Mouse (Mus musculus): ENCODE measurements around the gene Aff1.

DNA sequence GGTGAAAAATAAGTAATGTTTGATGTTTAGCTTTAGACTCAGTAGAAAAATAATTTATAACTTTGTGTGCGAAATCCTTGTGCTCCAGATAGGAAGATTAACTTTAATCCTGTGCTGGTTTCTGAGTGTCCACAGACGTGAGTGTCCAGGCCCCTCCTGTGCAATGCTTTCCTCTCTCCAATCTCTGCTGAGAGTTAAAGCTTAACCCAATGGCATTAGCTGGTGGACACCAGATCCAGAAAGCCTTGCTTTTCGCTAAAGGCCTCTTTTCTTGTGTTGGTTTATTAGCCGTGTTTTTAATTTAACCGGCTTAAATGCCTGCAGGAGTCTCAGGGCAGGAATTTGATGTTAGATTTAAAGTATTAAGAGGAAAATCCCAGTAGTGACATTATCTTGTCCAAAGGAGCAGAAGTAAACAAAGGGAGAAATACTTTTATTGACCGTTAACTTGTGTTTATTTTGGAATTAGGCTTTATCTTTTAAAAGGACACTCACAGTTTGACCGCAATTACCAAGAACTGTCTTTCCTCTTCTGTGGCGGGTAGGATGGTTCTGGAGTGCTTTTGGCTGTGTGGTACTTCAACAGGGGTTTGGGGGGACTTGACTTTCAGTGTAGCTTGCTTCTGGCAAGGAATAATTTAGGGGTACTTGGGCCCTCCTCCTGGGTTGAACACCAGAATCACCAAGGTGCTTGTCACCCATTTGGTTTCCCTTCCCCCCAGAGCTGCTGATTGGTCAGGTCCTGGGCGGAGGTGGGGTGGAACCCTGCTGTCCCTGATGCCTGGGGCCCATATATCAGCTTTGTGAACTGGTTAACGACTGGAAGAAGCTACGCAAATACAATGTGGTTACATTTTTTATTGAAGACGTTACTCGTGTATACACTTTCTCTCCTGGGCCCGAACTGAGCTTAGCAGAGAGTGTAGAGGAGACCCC is 67.6 kb downstream of the Aff1 start:
- TF ChIP-seq POLR2A (IDR thresholded peaks at IDR 0.05; ENCODE audit: insufficient read depth, low read depth, low read length) = no peak
- no peak for TF ChIP-seq CTCF (IDR thresholded peaks at IDR 0.05)
